Mouse (Mus musculus): ENCODE measurements around the gene Arhgap22.

DNA sequence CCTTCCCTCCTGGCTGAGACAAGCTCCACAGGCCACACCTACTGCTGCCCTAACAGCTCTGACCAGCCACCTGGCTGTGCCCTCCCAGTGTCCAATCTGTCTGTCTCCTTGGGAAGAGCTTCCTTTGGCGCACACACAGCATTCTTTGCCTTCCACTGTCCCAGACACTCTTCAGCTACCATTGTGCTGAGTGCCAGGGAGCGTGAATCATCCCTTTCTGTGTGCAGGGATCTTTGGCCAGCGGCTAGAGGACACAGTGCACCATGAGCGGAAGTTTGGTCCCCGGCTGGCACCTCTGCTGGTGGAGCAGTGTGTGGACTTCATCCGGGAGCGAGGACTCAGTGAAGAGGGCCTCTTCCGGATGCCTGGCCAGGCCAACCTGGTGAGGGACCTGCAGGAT lies 145.1 kb downstream of the Arhgap22 start:
- TF ChIP-seq CTCF (IDR thresholded peaks at IDR 0.05; ENCODE audit: low read depth) (no peak), EP300 (IDR thresholded peaks at IDR 0.05; ENCODE audit: low read depth) (no peak)
